Mouse (Mus musculus): Measurements from ENCODE around the gene Matk.

DNA sequence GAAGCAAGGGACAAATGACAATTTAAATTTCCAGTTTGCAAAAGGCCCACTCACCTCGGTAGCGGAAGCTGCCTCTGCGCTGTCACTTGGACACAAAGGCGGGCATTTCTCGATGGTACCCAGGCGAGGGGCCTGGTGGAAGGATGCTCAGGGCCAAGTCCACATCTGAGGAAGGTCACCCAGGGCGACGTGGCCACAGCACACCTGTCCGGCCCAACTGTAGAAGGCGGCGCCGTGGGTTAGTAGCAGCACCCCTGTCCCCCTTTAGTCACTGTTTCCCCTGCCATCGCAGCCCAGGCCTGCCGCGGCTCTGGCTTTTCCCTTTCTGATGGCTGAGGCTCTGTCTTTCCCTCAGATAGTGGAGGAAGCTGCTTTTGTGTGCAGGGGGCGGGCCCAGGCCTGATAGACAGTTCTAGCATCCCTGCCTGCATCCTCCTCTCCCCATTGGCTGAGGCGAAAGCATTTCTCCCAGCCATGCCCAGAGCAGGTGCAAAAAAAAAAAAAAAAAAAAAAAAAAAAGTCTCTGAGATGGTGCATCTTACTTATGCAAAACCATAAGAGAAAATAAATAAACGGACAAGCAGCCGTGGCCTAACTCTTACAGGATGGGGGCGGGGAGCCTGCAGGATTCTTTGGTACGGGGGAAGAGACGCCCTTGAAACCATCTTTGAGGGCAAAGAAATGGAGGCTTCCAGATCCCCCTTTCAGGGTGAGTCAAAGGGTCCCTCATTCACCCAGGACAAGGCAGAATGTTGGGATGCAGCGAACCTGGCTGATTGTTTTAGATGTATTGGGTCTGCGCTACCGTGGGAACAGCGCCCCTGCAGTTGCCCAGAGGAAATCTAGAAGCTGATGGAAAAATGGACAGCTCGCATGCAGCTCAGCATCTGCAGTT is 22.1 kb upstream of the Matk start, which contains the start of gene Atcay:
- TF ChIP-seq TAL1 (IDR thresholded peaks at IDR 0.05; ENCODE audit: low read length) (no peak), GATA1 (IDR thresholded peaks at IDR 0.05; ENCODE audit: low read length) (no peak)

All from erythroblast, embryonic 14.5 days (primary cell).